Mouse (Mus musculus): ENCODE data around the gene Cyth4. TPM values are rescaled to one million over a fixed set of nuclear protein-coding genes. Genes with fewer than 3 reads are reported as not detected.
A peak's percentile ranks its signal among the peaks of the same experiment; 100 is the strongest.

Gene Cyth4
- polyA plus RNA-seq, 2 experiments = 6.9 to 9.0 TPM

DNA sequence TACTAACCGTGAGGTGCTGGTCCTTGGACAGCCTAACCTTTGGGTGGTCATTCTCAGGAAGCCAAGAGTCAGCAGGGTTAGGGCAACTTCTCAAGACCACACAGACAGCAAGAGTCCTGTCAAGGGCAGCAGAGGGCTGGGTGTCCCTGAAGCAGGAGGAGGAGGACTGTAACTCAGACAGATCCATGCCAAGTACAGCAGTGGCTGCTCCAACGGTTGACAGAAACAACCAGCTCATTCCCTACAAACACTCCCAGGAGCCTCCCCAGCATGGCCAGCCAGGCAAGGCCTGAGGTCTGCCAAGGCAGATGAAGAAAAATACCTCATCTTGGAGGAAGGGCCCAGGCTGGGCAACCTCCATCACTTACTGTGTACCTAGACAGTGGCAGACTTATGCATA, 20.1 kb downstream of the Cyth4 start:
- no peaks in the 10 kb centered on the region for H3K36me3 ChIP-seq (ENCODE audit: control insufficient read depth, insufficient read depth, low read length)
- no peaks in the 10 kb centered on the region for H3K27me3 ChIP-seq (ENCODE audit: control insufficient read depth, insufficient read depth, low read length)
- H3K27ac ChIP-seq (replicated peaks; ENCODE audit: low read depth, low read length) = no peak overlapping the region
- H3K4me3 ChIP-seq (replicated peaks; ENCODE audit: low read length) = no peak overlapping the region
- H3K9me3 ChIP-seq (ENCODE audit: control insufficient read depth, low read length) = no peaks in the 10 kb centered on the region
- no peaks in the 10 kb centered on the region for H3K4me1 ChIP-seq (ENCODE audit: control insufficient read depth, insufficient read depth, low read length)
- no peak overlapping the region for H3K9ac ChIP-seq (ENCODE audit: low read depth, low read length, severe bottlenecking)
- DNase-seq (ENCODE audit: low spot score) (no peak), ATAC-seq (ENCODE audit: low FRiP score, low read depth) (no peak)
- no peak overlapping the region for H3K4me2 ChIP-seq (replicated peaks; ENCODE audit: low read depth, low read length, severe bottlenecking)
- WGBS = 78% methylated on average over 2 of the region's 2 CpGs
- no peak for TF ChIP-seq POLR2A (IDR thresholded peaks at IDR 0.05; ENCODE audit: borderline replicate concordance, extremely low read depth, insufficient read depth, insufficient read length)

DNA sequence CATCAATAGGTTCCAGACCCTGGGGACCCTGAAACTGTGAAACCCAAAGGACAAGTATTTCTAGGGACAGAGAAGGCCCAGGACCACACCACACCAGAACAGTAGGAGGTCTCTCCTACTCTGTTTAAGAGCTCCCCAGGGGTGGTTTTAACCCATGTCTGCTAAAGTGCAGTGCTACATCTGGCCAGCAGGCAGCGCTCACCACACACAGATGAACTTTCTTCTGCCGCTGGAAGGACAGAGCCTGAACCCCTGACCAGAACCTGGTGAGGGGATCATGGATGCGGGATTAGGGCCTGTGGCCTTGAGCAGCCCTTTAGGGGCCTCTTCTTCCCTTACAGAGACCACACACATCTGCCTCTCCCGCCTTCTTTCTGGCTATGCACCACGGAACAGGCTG, 26.6 kb downstream of the Cyth4 start:
- TF ChIP-seq POLR2A (IDR thresholded peaks at IDR 0.05; ENCODE audit: borderline replicate concordance, extremely low read depth, insufficient read depth, insufficient read length) = no peak
- ATAC-seq (ENCODE audit: low FRiP score, low read depth) = no peak
- WGBS = 16% methylated on average over 5 of the region's 5 CpGs

DNA sequence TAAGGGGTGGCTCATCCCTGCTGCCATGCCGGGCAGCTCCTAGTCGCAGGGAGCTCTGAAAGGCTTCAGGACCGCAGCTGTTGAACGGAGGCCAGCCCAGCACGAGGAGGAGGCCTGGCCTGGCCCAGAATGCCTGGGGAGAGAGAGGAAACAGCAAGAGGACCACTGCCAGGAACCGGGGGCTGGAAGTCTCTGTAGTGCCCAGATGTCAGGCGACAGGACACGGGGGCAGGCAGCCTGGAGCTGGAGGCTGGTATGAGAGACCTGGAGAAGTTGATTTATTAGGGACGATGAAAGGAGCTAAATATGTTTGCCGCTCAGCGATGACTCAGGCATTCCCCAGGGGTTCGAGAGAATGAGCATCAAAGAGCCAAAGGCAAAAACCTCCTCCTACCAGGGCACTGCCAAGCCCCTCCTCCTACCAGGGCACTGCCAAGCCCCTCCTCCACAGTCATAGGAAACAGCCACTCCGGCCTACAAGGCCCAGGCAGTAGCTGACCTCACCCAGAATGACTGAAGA, 27.6 kb downstream of the Cyth4 start:
- DNase-seq (ENCODE audit: low spot score) (peak; percentile 67), ATAC-seq (ENCODE audit: low FRiP score, low read depth) (no peak)
- no peaks in the 10 kb centered on the region for H3K9me3 ChIP-seq (ENCODE audit: control insufficient read depth, low read length)
- no peaks in the 10 kb centered on the region for H3K27me3 ChIP-seq (ENCODE audit: control insufficient read depth, insufficient read depth, low read length)
- H3K27ac ChIP-seq (replicated peaks; ENCODE audit: low read depth, low read length) = no peak overlapping the region
- H3K4me3 ChIP-seq (replicated peaks; ENCODE audit: low read length) = no peak overlapping the region
- no peak for TF ChIP-seq POLR2A (IDR thresholded peaks at IDR 0.05; ENCODE audit: borderline replicate concordance, extremely low read depth, insufficient read depth, insufficient read length)
- H3K4me1 ChIP-seq (ENCODE audit: control insufficient read depth, insufficient read depth, low read length) = no peaks in the 10 kb centered on the region
- no peaks in the 10 kb centered on the region for H3K36me3 ChIP-seq (ENCODE audit: control insufficient read depth, insufficient read depth, low read length)
- H3K4me2 ChIP-seq (replicated peaks; ENCODE audit: low read depth, low read length, severe bottlenecking) = no peak overlapping the region
- no peak overlapping the region for H3K9ac ChIP-seq (ENCODE audit: low read depth, low read length, severe bottlenecking)
- 35% methylated on average over 13 of the region's 13 CpGs for WGBS

More for the DNA sequence above, 26.6 kb downstream of the Cyth4 start:
- no peaks in the 10 kb centered on the region for H3K4me1 ChIP-seq (ENCODE audit: control insufficient read depth, insufficient read depth, low read length)
- no peak overlapping the region for H3K9ac ChIP-seq (ENCODE audit: low read depth, low read length, severe bottlenecking)
- no peaks in the 10 kb centered on the region for H3K27me3 ChIP-seq (ENCODE audit: control insufficient read depth, insufficient read depth, low read length)
- peak; percentile 69 for DNase-seq (ENCODE audit: low spot score)
- H3K36me3 ChIP-seq (ENCODE audit: control insufficient read depth, insufficient read depth, low read length) = no peaks in the 10 kb centered on the region
- H3K27ac ChIP-seq (replicated peaks; ENCODE audit: low read depth, low read length) = no peak overlapping the region
- no peak overlapping the region for H3K4me3 ChIP-seq (replicated peaks; ENCODE audit: low read length)
- H3K9me3 ChIP-seq (ENCODE audit: control insufficient read depth, low read length) = no peaks in the 10 kb centered on the region
- H3K4me2 ChIP-seq (replicated peaks; ENCODE audit: low read depth, low read length, severe bottlenecking) = no peak overlapping the region

DNA sequence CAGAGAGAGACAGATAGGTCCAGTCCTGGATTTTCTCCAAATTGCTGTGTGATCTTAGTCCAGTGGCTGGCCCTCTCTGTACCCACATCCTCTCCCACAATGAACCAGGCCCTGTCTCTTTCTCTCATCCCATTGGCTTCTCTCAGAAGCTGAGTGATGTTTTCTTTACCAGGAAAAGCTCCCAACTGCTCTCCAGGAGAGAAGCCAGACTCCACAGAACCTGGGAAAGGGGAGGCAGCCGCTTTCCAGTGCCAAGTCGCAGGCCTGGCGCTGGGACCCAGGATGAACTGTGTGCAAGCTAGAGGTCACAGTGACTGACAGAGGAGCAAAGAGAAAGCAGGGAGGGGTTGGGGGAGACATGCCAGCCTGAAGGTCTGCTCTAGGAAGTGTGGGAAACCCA, 28.1 kb downstream of the Cyth4 start:
- 72% methylated on average over 3 of the region's 3 CpGs for WGBS
- Histone ChIP-seq H3K9ac (ENCODE audit: low read depth, low read length, severe bottlenecking) (no peak overlapping the region), H3K27ac (replicated peaks; ENCODE audit: low read depth, low read length) (no peak overlapping the region), H3K4me2 (replicated peaks; ENCODE audit: low read depth, low read length, severe bottlenecking) (no peak overlapping the region), H3K4me1 (ENCODE audit: control insufficient read depth, insufficient read depth, low read length) (no peaks in the 10 kb centered on the region), H3K36me3 (ENCODE audit: control insufficient read depth, insufficient read depth, low read length) (no peaks in the 10 kb centered on the region), H3K4me3 (replicated peaks; ENCODE audit: low read length) (no peak overlapping the region), H3K27me3 (ENCODE audit: control insufficient read depth, insufficient read depth, low read length) (no peaks in the 10 kb centered on the region), H3K9me3 (ENCODE audit: control insufficient read depth, low read length) (no peaks in the 10 kb centered on the region)
- ATAC-seq (ENCODE audit: low FRiP score, low read depth) (no peak), DNase-seq (ENCODE audit: low spot score) (no peak)
- TF ChIP-seq POLR2A (IDR thresholded peaks at IDR 0.05; ENCODE audit: borderline replicate concordance, extremely low read depth, insufficient read depth, insufficient read length) = no peak

DNA sequence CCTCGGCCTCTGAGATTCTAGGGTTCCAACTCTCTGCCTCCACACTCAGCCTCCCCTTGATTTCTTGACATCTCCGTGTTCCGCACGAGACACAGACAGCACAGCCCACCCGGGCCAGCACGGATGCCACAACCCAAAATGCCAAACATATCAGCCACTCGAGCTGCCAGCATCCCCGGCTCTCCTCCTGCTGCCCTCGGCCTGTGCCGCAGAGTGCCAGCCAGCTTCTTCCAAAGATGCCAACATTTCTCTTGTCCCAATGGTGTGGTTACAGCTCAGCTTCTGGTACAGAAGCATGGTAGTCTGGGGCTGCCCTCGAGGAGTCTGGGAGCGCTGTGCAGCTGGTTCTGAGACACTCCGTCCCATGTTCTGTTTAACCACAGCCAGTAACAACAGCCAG, 29.4 kb downstream of the Cyth4 start:
- ATAC-seq (ENCODE audit: low FRiP score, low read depth) (no peak), DNase-seq (ENCODE audit: low spot score) (no peak)
- Histone ChIP-seq H3K4me2 (replicated peaks; ENCODE audit: low read depth, low read length, severe bottlenecking) (no peak overlapping the region), H3K27ac (replicated peaks; ENCODE audit: low read depth, low read length) (no peak overlapping the region), H3K27me3 (ENCODE audit: control insufficient read depth, insufficient read depth, low read length) (no peaks in the 10 kb centered on the region), H3K9ac (ENCODE audit: low read depth, low read length, severe bottlenecking) (no peak overlapping the region), H3K4me1 (ENCODE audit: control insufficient read depth, insufficient read depth, low read length) (no peaks in the 10 kb centered on the region), H3K4me3 (replicated peaks; ENCODE audit: low read length) (no peak overlapping the region), H3K36me3 (ENCODE audit: control insufficient read depth, insufficient read depth, low read length) (no peaks in the 10 kb centered on the region), H3K9me3 (ENCODE audit: control insufficient read depth, low read length) (no peaks in the 10 kb centered on the region)
- TF ChIP-seq POLR2A (IDR thresholded peaks at IDR 0.05; ENCODE audit: borderline replicate concordance, extremely low read depth, insufficient read depth, insufficient read length) = no peak
- WGBS = 89% methylated on average over 13 of the region's 13 CpGs

DNA sequence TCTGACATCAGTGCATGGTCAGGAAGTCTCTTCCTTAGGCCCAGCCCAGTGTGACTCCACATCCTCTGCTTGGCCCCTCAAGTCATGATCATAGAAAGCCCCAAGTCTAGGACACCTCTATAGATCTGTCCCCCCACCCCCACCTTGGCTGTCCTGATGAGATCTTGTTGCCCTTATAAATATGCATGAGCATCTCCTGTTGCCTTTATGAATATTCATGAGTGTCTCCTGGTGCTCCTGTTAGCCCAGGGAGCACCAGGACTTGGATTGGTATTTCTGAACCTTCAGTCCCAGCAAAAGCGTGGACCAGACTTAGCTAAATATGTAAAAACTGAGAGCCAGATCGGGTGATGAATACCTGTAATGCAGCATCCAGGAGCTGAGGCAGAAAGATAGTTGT, 35.5 kb downstream of the Cyth4 start:
- Histone ChIP-seq H3K4me1 (ENCODE audit: control insufficient read depth, insufficient read depth, low read length) (peaks cover 6% of the 10 kb centered on the region; the same call in 1 of the 2 replicates), H3K27ac (replicated peaks; ENCODE audit: low read depth, low read length) (no peak overlapping the region), H3K9me3 (ENCODE audit: control insufficient read depth, low read length) (no peaks in the 10 kb centered on the region), H3K4me2 (replicated peaks; ENCODE audit: low read depth, low read length, severe bottlenecking) (no peak overlapping the region), H3K4me3 (replicated peaks; ENCODE audit: low read length) (no peak overlapping the region), H3K9ac (ENCODE audit: low read depth, low read length, severe bottlenecking) (no peak overlapping the region), H3K36me3 (ENCODE audit: control insufficient read depth, insufficient read depth, low read length) (no peaks in the 10 kb centered on the region), H3K27me3 (ENCODE audit: control insufficient read depth, insufficient read depth, low read length) (no peaks in the 10 kb centered on the region)
- no peak for ATAC-seq (ENCODE audit: low FRiP score, low read depth)
- no peak for DNase-seq (ENCODE audit: low spot score)
- no peak for TF ChIP-seq POLR2A (IDR thresholded peaks at IDR 0.05; ENCODE audit: borderline replicate concordance, extremely low read depth, insufficient read depth, insufficient read length)
- 65% methylated on average over 2 of the region's 2 CpGs for WGBS
